Mouse (Mus musculus): ENCODE results near the gene H2-DMb2. TPM values are rescaled to one million over a fixed set of nuclear protein-coding genes. Genes with fewer than 3 reads are reported as not detected.

H2-DMb2 gene
- polyA plus RNA-seq, 1 experiment from 2014 or later = not detected

Other genes starting within 250 kb of the H2-DMb2 start
- gene Platr17, start 238.2 kb upstream of the H2-DMb2 start, polyA plus RNA-seq (2015; fragmentation: Nextera tagmentation; extraction: Ambion mirVana) = 0.28 and 0.49 TPM in 2 replicates
- gene Daxx, start 233.9 kb upstream of the H2-DMb2 start, polyA plus RNA-seq (2015; fragmentation: Nextera tagmentation; extraction: Ambion mirVana) = 60.7 and 68.0 TPM in 2 replicates
- 12.3 and 15.0 TPM in 2 replicates for gene Tapbp, start 227.4 kb upstream of the H2-DMb2 start, polyA plus RNA-seq (2015; fragmentation: Nextera tagmentation; extraction: Ambion mirVana)
- gene Zbtb22, start 227.4 kb upstream of the H2-DMb2 start, polyA plus RNA-seq (2015; fragmentation: Nextera tagmentation; extraction: Ambion mirVana) = 18.1 and 20.6 TPM in 2 replicates
- 39.3 and 46.6 TPM in 2 replicates for gene Rgl2, start 213.8 kb upstream of the H2-DMb2 start, polyA plus RNA-seq (2015; fragmentation: Nextera tagmentation; extraction: Ambion mirVana)
- 204 and 214 TPM in 2 replicates for gene Pfdn6, start 203.0 kb upstream of the H2-DMb2 start, polyA plus RNA-seq (2015; fragmentation: Nextera tagmentation; extraction: Ambion mirVana)
- 28.4 and 29.4 TPM in 2 replicates for gene Wdr46, start 202.6 kb upstream of the H2-DMb2 start, polyA plus RNA-seq (2015; fragmentation: Nextera tagmentation; extraction: Ambion mirVana)
- gene B3galt4, start 191.8 kb upstream of the H2-DMb2 start, polyA plus RNA-seq (2015; fragmentation: Nextera tagmentation; extraction: Ambion mirVana) = 7.3 and 9.4 TPM in 2 replicates
- gene Vps52, start 187.5 kb upstream of the H2-DMb2 start, polyA plus RNA-seq (2015; fragmentation: Nextera tagmentation; extraction: Ambion mirVana) = 58.6 and 61.4 TPM in 2 replicates
- gene Rps18, start 187.3 kb upstream of the H2-DMb2 start, polyA plus RNA-seq (2015; fragmentation: Nextera tagmentation; extraction: Ambion mirVana) = 1,165 and 1,184 TPM in 2 replicates
- 12.9 and 24.0 TPM in 2 replicates for gene H2-K1, start 143.0 kb upstream of the H2-DMb2 start, polyA plus RNA-seq (2015; fragmentation: Nextera tagmentation; extraction: Ambion mirVana)
- gene Ring1, start 118.6 kb upstream of the H2-DMb2 start, polyA plus RNA-seq (2015; fragmentation: Nextera tagmentation; extraction: Ambion mirVana) = 12.4 and 15.3 TPM in 2 replicates
- 76.0 and 88.0 TPM in 2 replicates for gene H2-Ke6, start 115.2 kb upstream of the H2-DMb2 start, polyA plus RNA-seq (2015; fragmentation: Nextera tagmentation; extraction: Ambion mirVana)
- 139 and 159 TPM in 2 replicates for gene Slc39a7, start 111.6 kb upstream of the H2-DMb2 start, polyA plus RNA-seq (2015; fragmentation: Nextera tagmentation; extraction: Ambion mirVana)
- 52.6 and 57.1 TPM in 2 replicates for gene Rxrb, start 111.5 kb upstream of the H2-DMb2 start, polyA plus RNA-seq (2015; fragmentation: Nextera tagmentation; extraction: Ambion mirVana)
- 0.80 and 1.3 TPM in 2 replicates for gene Col11a2, start 103.9 kb upstream of the H2-DMb2 start, polyA plus RNA-seq (2015; fragmentation: Nextera tagmentation; extraction: Ambion mirVana)
- not detected in 2 replicates for gene H2-Oa, start 51.0 kb upstream of the H2-DMb2 start, polyA plus RNA-seq (2015; fragmentation: Nextera tagmentation; extraction: Ambion mirVana)
- gene H2-DMa, start 23.8 kb upstream of the H2-DMb2 start, polyA plus RNA-seq (2015; fragmentation: Nextera tagmentation; extraction: Ambion mirVana) = 8.7 and 10.0 TPM in 2 replicates
- 124 and 125 TPM in 2 replicates for gene Brd2, start 20.7 kb upstream of the H2-DMb2 start, polyA plus RNA-seq (2015; fragmentation: Nextera tagmentation; extraction: Ambion mirVana)
- 0.20 TPM in 1 of 2 replicates, not detected in the other for gene H2-DMb1, start 9.8 kb downstream of the H2-DMb2 start, polyA plus RNA-seq (2015; fragmentation: Nextera tagmentation; extraction: Ambion mirVana)
- gene Tap1, start 44.2 kb downstream of the H2-DMb2 start, polyA plus RNA-seq (2015; fragmentation: Nextera tagmentation; extraction: Ambion mirVana) = 0.84 and 0.94 TPM in 2 replicates
- 0.43 and 0.73 TPM in 2 replicates for gene Psmb9, start 44.5 kb downstream of the H2-DMb2 start, polyA plus RNA-seq (2015; fragmentation: Nextera tagmentation; extraction: Ambion mirVana)
- 0.65 and 1.6 TPM in 2 replicates for gene Psmb8, start 54.4 kb downstream of the H2-DMb2 start, polyA plus RNA-seq (2015; fragmentation: Nextera tagmentation; extraction: Ambion mirVana)
- gene Tap2, start 60.2 kb downstream of the H2-DMb2 start, polyA plus RNA-seq (2015; fragmentation: Nextera tagmentation; extraction: Ambion mirVana) = 0.76 and 0.87 TPM in 2 replicates
- not detected in 2 replicates for gene H2-Ob, start 95.6 kb downstream of the H2-DMb2 start, polyA plus RNA-seq (2015; fragmentation: Nextera tagmentation; extraction: Ambion mirVana)
- 1.4 and 1.5 TPM in 2 replicates for gene H2-Ab1, start 114.4 kb downstream of the H2-DMb2 start, polyA plus RNA-seq (2015; fragmentation: Nextera tagmentation; extraction: Ambion mirVana)
- gene H2-Aa, start 144.5 kb downstream of the H2-DMb2 start, polyA plus RNA-seq (2015; fragmentation: Nextera tagmentation; extraction: Ambion mirVana) = 0.21 TPM in 1 of 2 replicates, not detected in the other
- 1.6 TPM in 2 replicates for gene H2-Eb1, start 162.6 kb downstream of the H2-DMb2 start, polyA plus RNA-seq (2015; fragmentation: Nextera tagmentation; extraction: Ambion mirVana)
- gene H2-Eb2, start 182.4 kb downstream of the H2-DMb2 start, polyA plus RNA-seq (2015; fragmentation: Nextera tagmentation; extraction: Ambion mirVana) = not detected in 2 replicates
- not detected in 2 replicates for gene Btnl2, start 211.5 kb downstream of the H2-DMb2 start, polyA plus RNA-seq (2015; fragmentation: Nextera tagmentation; extraction: Ambion mirVana)
- gene Btnl1, start 233.8 kb downstream of the H2-DMb2 start, polyA plus RNA-seq (2015; fragmentation: Nextera tagmentation; extraction: Ambion mirVana) = not detected in 2 replicates